18 mouse cellular contexts compared by ENCODE assay signal in genomic region chr2:78723423-78723822, GRCm38 (mm10).
A peak's percentile ranks its signal among the peaks of the same experiment; 100 is the strongest.
DNase-seq lines count a peak whose midpoint lies in the region; ATAC-seq lines count a peak whose summit lies in the region.
"Had no signal": no experiment of that assay in that cellular context is flagged by ENCODE, and none has a peak within 500 bp of the region (broad histone marks: within the 10 kb centered on the region; RNA-seq: fewer than 3 reads in every experiment).

No protein-coding gene starts in this region.

- no peak overlapping the region for H3K27ac ChIP-seq in forebrain, embryonic 16.5 days (ENCODE audit: low read length)
- H3K27ac ChIP-seq in forebrain, embryonic 13.5 days = no peak overlapping the region
- H3K27ac ChIP-seq: heart, adult 2 months; hindbrain, embryonic 12.5 days; midbrain, embryonic 15.5 days; neural tube, embryonic 12.5 days had no signal

- H3K4me3 ChIP-seq in forebrain, embryonic 16.5 days (replicated peaks; ENCODE audit: low read length) = no peak overlapping the region
- H3K4me3 ChIP-seq in forebrain, embryonic 13.5 days = no peak overlapping the region
- H3K4me3 ChIP-seq: heart, adult 2 months; hindbrain, embryonic 12.5 days; midbrain, embryonic 15.5 days; neural tube, embryonic 12.5 days had no signal

- H3K4me1 ChIP-seq in forebrain, embryonic 16.5 days (replicated peaks; ENCODE audit: control insufficient read depth, insufficient read depth, low read length) = peaks cover 6% of the 10 kb centered on the region
- H3K4me1 ChIP-seq in forebrain, embryonic 13.5 days = no peaks in the 10 kb centered on the region
- H3K4me1 ChIP-seq: hindbrain, embryonic 12.5 days; midbrain, embryonic 15.5 days; neural tube, embryonic 12.5 days had no signal

- WGBS in forebrain, embryonic 16.5 days = 97% methylated on average over 3 of the region's 3 CpGs
- 95% methylated on average over 3 of the region's 3 CpGs for WGBS in forebrain, embryonic 13.5 days

- intact Hi-C loops in left cerebral cortex, postnatal 36 days (cut with DNase I) = no loop called here

- no peak overlapping the region for H3K4me2 ChIP-seq in forebrain, embryonic 16.5 days (ENCODE audit: low read length)
- H3K4me2 ChIP-seq in forebrain, embryonic 13.5 days = no peak overlapping the region
- H3K4me2 ChIP-seq: hindbrain, embryonic 12.5 days; midbrain, embryonic 15.5 days; neural tube, embryonic 12.5 days had no signal

- peak; percentile 17 to 48 for DNase-seq in layer of hippocampus, adult 18-20 months (ENCODE audit: low spot score in 2 of 2)
- no peak for DNase-seq in layer of hippocampus, adult 9-10 months (ENCODE audit: low spot score)
- peak; percentile 40 for DNase-seq in right cerebral cortex, adult 18-20 months
- DNase-seq in right cerebral cortex, postnatal 10 days (ENCODE audit: low spot score in 2 of 2) = no peak
- peak; percentile 19 to 23 for DNase-seq in left cerebral cortex, postnatal 36 days (ENCODE audit: low spot score in 2 of 2)
- no peak for DNase-seq in urinary bladder, postnatal 10 days (ENCODE audit: low spot score)
- DNase-seq: adrenal gland, postnatal 25 days; cerebellum, adult 9-10 months; gastrocnemius, postnatal 36 days; heart, adult 2 months; kidney, postnatal 25 days; lung, postnatal 4 days had no signal

- no peaks in the 10 kb centered on the region for H3K9me3 ChIP-seq in forebrain, embryonic 16.5 days (ENCODE audit: control insufficient read depth, low read length)
- H3K9me3 ChIP-seq in forebrain, embryonic 13.5 days (replicated peaks) = no peaks in the 10 kb centered on the region
- H3K9me3 ChIP-seq: hindbrain, embryonic 12.5 days; midbrain, embryonic 15.5 days; neural tube, embryonic 12.5 days had no signal

- H3K36me3 ChIP-seq in forebrain, embryonic 16.5 days (ENCODE audit: control insufficient read depth, insufficient read depth) = no peaks in the 10 kb centered on the region
- H3K36me3 ChIP-seq in forebrain, embryonic 13.5 days (ENCODE audit: poor library complexity, severe bottlenecking) = no peaks in the 10 kb centered on the region
- H3K36me3 ChIP-seq: hindbrain, embryonic 12.5 days; midbrain, embryonic 15.5 days; neural tube, embryonic 12.5 days had no signal

- H3K9ac ChIP-seq in forebrain, embryonic 16.5 days (replicated peaks; ENCODE audit: low read depth, low read length) = no peak overlapping the region
- H3K9ac ChIP-seq in forebrain, embryonic 13.5 days = no peak overlapping the region
- H3K9ac ChIP-seq: hindbrain, embryonic 12.5 days; midbrain, embryonic 15.5 days; neural tube, embryonic 12.5 days had no signal

- ATAC-seq in forebrain, embryonic 16.5 days = peak; percentile 74
- no peak for ATAC-seq in forebrain, embryonic 13.5 days
- ATAC-seq: intestine, postnatal 0 days; midbrain, embryonic 15.5 days had no signal

- H3K27me3 ChIP-seq in forebrain, embryonic 16.5 days (replicated peaks; ENCODE audit: control insufficient read depth, insufficient read depth, low read length) = no peaks in the 10 kb centered on the region
- no peaks in the 10 kb centered on the region for H3K27me3 ChIP-seq in forebrain, embryonic 13.5 days
- H3K27me3 ChIP-seq: hindbrain, embryonic 12.5 days; midbrain, embryonic 15.5 days; neural tube, embryonic 12.5 days had no signal

Comparison
In these comparisons a context has a peak if more than half of its experiments do, and no peak if none do; other contexts are left out.
1. DNase-seq: peak in layer of hippocampus, adult 18-20 months (2 of 2), right cerebral cortex, adult 18-20 months (single experiment) and left cerebral cortex, postnatal 36 days (2 of 2); none in layer of hippocampus, adult 9-10 months (single experiment), right cerebral cortex, postnatal 10 days (0 of 2) and urinary bladder, postnatal 10 days (single experiment).